Mouse (Mus musculus): Measurements from ENCODE around the gene Phtf2. TPM values are rescaled to one million over a fixed set of nuclear protein-coding genes. Genes with fewer than 3 reads are reported as not detected.

Gene Phtf2
- polyA plus RNA-seq, 1 experiment from 2014 or later: 20.8 TPM

GRCm38 (mm10) chr5:20880386-20880785 is 1.5 kb downstream of the Phtf2 start:
- Histone ChIP-seq H3K4me3 (ENCODE audit: low read depth, low read length) (peak overlapping the region; percentile 94), H3K4me2 (peak overlapping the region; percentile 59), H3K27ac (ENCODE audit: low read depth, low read length) (no peak overlapping the region), H3K9ac (ENCODE audit: low read length) (peak overlapping the region; percentile 34; the same call in 1 of the 2 replicates), H3K36me3 (ENCODE audit: control insufficient read depth, insufficient read depth, low read length) (no peaks in the 10 kb centered on the region), H3K27me3 (ENCODE audit: control insufficient read depth, insufficient read depth, low read length) (no peaks in the 10 kb centered on the region), H3K4me1 (ENCODE audit: control insufficient read depth, insufficient read depth, low read length) (peaks cover 15% of the 10 kb centered on the region), H3K9me3 (ENCODE audit: control insufficient read depth, low read length) (no peaks in the 10 kb centered on the region)
- no peak for DNase-seq (ENCODE audit: low spot score, missing footprints)
- no peak for ATAC-seq (ENCODE audit: low FRiP score)
- WGBS: 82% methylated on average over 2 of the region's 2 CpGs

GRCm38 (mm10) chr5:20876934-20877426 is 4.9 kb downstream of the Phtf2 start:
- no peak for ATAC-seq (ENCODE audit: low FRiP score)
- H3K4me2 ChIP-seq: no peak overlapping the region
- H3K4me3 ChIP-seq (ENCODE audit: low read depth, low read length): no peak overlapping the region
- H3K9me3 ChIP-seq (ENCODE audit: control insufficient read depth, low read length): no peaks in the 10 kb centered on the region
- no peaks in the 10 kb centered on the region for H3K36me3 ChIP-seq (ENCODE audit: control insufficient read depth, insufficient read depth, low read length)
- no peaks in the 10 kb centered on the region for H3K27me3 ChIP-seq (ENCODE audit: control insufficient read depth, insufficient read depth, low read length)
- H3K27ac ChIP-seq (ENCODE audit: low read depth, low read length): no peak overlapping the region
- peaks cover 5% of the 10 kb centered on the region for H3K4me1 ChIP-seq (ENCODE audit: control insufficient read depth, insufficient read depth, low read length)
- no peak for DNase-seq (ENCODE audit: low spot score, missing footprints)
- H3K9ac ChIP-seq (ENCODE audit: low read length): no peak overlapping the region
- WGBS: 79% methylated on average over 1 of the region's 1 CpGs

- H3K36me3 ChIP-seq (ENCODE audit: control insufficient read depth, insufficient read depth, low read length): no peaks in the 10 kb centered on the region
- H3K27ac ChIP-seq (ENCODE audit: low read depth, low read length): no peak overlapping the region
- peaks cover 3% of the 10 kb centered on the region; the same call in 1 of the 2 replicates for H3K9me3 ChIP-seq (ENCODE audit: control insufficient read depth, low read length)
- 97% methylated on average over 1 of the region's 1 CpGs for WGBS
- H3K4me2 ChIP-seq: no peak overlapping the region
- no peaks in the 10 kb centered on the region for H3K27me3 ChIP-seq (ENCODE audit: control insufficient read depth, insufficient read depth, low read length)
- H3K9ac ChIP-seq (ENCODE audit: low read length): no peak overlapping the region
- no peak overlapping the region for H3K4me3 ChIP-seq (ENCODE audit: low read depth, low read length)
- DNase-seq (ENCODE audit: low spot score, missing footprints) (no peak), ATAC-seq (ENCODE audit: low FRiP score) (no peak)
- H3K4me1 ChIP-seq (ENCODE audit: control insufficient read depth, insufficient read depth, low read length): no peaks in the 10 kb centered on the region
Observed at GRCm38 (mm10) chr5:20873146-20873545, 8.8 kb downstream of the Phtf2 start.

- Histone ChIP-seq H3K9ac (ENCODE audit: low read length) (no peak overlapping the region), H3K27me3 (ENCODE audit: control insufficient read depth, insufficient read depth, low read length) (no peaks in the 10 kb centered on the region), H3K4me1 (ENCODE audit: control insufficient read depth, insufficient read depth, low read length) (no peaks in the 10 kb centered on the region), H3K4me3 (ENCODE audit: low read depth, low read length) (no peak overlapping the region), H3K27ac (ENCODE audit: low read depth, low read length) (no peak overlapping the region), H3K9me3 (ENCODE audit: control insufficient read depth, low read length) (no peaks in the 10 kb centered on the region), H3K4me2 (no peak overlapping the region), H3K36me3 (ENCODE audit: control insufficient read depth, insufficient read depth, low read length) (no peaks in the 10 kb centered on the region)
- 93% methylated on average over 2 of the region's 2 CpGs for WGBS
- DNase-seq (ENCODE audit: low spot score, missing footprints): no peak
- ATAC-seq (ENCODE audit: low FRiP score): no peak
Observed at GRCm38 (mm10) chr5:20865193-20865755, 16.6 kb downstream of the Phtf2 start.

GRCm38 (mm10) chr5:20864216-20864969 is 17.5 kb downstream of the Phtf2 start:
- ATAC-seq (ENCODE audit: low FRiP score): no peak

GRCm38 (mm10) chr5:20861901-20862300 is 20.0 kb downstream of the Phtf2 start:
- Histone ChIP-seq H3K4me2 (no peak overlapping the region), H3K4me1 (ENCODE audit: control insufficient read depth, insufficient read depth, low read length) (no peaks in the 10 kb centered on the region), H3K36me3 (ENCODE audit: control insufficient read depth, insufficient read depth, low read length) (peaks cover 2% of the 10 kb centered on the region; the same call in 1 of the 2 replicates), H3K9me3 (ENCODE audit: control insufficient read depth, low read length) (no peaks in the 10 kb centered on the region), H3K9ac (ENCODE audit: low read length) (no peak overlapping the region), H3K27me3 (ENCODE audit: control insufficient read depth, insufficient read depth, low read length) (no peaks in the 10 kb centered on the region), H3K4me3 (ENCODE audit: low read depth, low read length) (no peak overlapping the region), H3K27ac (ENCODE audit: low read depth, low read length) (no peak overlapping the region)
- WGBS: 90% methylated on average over 2 of the region's 2 CpGs
- DNase-seq (ENCODE audit: low spot score, missing footprints) (no peak), ATAC-seq (ENCODE audit: low FRiP score) (no peak)

More at GRCm38 (mm10) chr5:20864216-20864969, 17.5 kb downstream of the Phtf2 start:
- no peak overlapping the region for H3K27ac ChIP-seq (ENCODE audit: low read depth, low read length)
- no peak overlapping the region for H3K9ac ChIP-seq (ENCODE audit: low read length)
- no peak for DNase-seq (ENCODE audit: low spot score, missing footprints)
- no peaks in the 10 kb centered on the region for H3K4me1 ChIP-seq (ENCODE audit: control insufficient read depth, insufficient read depth, low read length)
- WGBS: 89% methylated on average over 4 of the region's 4 CpGs
- H3K4me3 ChIP-seq (ENCODE audit: low read depth, low read length): no peak overlapping the region
- no peak overlapping the region for H3K4me2 ChIP-seq
- H3K9me3 ChIP-seq (ENCODE audit: control insufficient read depth, low read length): no peaks in the 10 kb centered on the region
- no peaks in the 10 kb centered on the region for H3K27me3 ChIP-seq (ENCODE audit: control insufficient read depth, insufficient read depth, low read length)
- peaks cover under 1% of the 10 kb centered on the region; the same call in 1 of the 2 replicates for H3K36me3 ChIP-seq (ENCODE audit: control insufficient read depth, insufficient read depth, low read length)

- no peaks in the 10 kb centered on the region for H3K4me1 ChIP-seq (ENCODE audit: control insufficient read depth, insufficient read depth, low read length)
- H3K4me2 ChIP-seq: no peak overlapping the region
- no peak overlapping the region for H3K4me3 ChIP-seq (ENCODE audit: low read depth, low read length)
- no peak overlapping the region for H3K9ac ChIP-seq (ENCODE audit: low read length)
- 86% methylated on average over 4 of the region's 4 CpGs for WGBS
- ATAC-seq (ENCODE audit: low FRiP score): no peak
- H3K9me3 ChIP-seq (ENCODE audit: control insufficient read depth, low read length): no peaks in the 10 kb centered on the region
- no peak overlapping the region for H3K27ac ChIP-seq (ENCODE audit: low read depth, low read length)
- H3K36me3 ChIP-seq (ENCODE audit: control insufficient read depth, insufficient read depth, low read length): peaks cover 2% of the 10 kb centered on the region; the same call in 1 of the 2 replicates
- no peak for DNase-seq (ENCODE audit: low spot score, missing footprints)
- H3K27me3 ChIP-seq (ENCODE audit: control insufficient read depth, insufficient read depth, low read length): no peaks in the 10 kb centered on the region
Observed at GRCm38 (mm10) chr5:20860565-20860964, 21.4 kb downstream of the Phtf2 start.

GRCm38 (mm10) chr5:20858404-20858803 is 23.5 kb downstream of the Phtf2 start:
- Histone ChIP-seq H3K4me1 (ENCODE audit: control insufficient read depth, insufficient read depth, low read length) (no peaks in the 10 kb centered on the region), H3K27me3 (ENCODE audit: control insufficient read depth, insufficient read depth, low read length) (no peaks in the 10 kb centered on the region), H3K9me3 (ENCODE audit: control insufficient read depth, low read length) (no peaks in the 10 kb centered on the region), H3K27ac (ENCODE audit: low read depth, low read length) (no peak overlapping the region), H3K36me3 (ENCODE audit: control insufficient read depth, insufficient read depth, low read length) (peaks cover 2% of the 10 kb centered on the region; the same call in 1 of the 2 replicates), H3K4me3 (ENCODE audit: low read depth, low read length) (no peak overlapping the region), H3K9ac (ENCODE audit: low read length) (no peak overlapping the region), H3K4me2 (no peak overlapping the region)
- WGBS: 89% methylated on average over 2 of the region's 2 CpGs
- ATAC-seq (ENCODE audit: low FRiP score) (no peak), DNase-seq (ENCODE audit: low spot score, missing footprints) (no peak)

GRCm38 (mm10) chr5:20855066-20855465 is 26.9 kb downstream of the Phtf2 start:
- Histone ChIP-seq H3K27ac (ENCODE audit: low read depth, low read length) (no peak overlapping the region), H3K9me3 (ENCODE audit: control insufficient read depth, low read length) (no peaks in the 10 kb centered on the region), H3K9ac (ENCODE audit: low read length) (no peak overlapping the region), H3K4me1 (ENCODE audit: control insufficient read depth, insufficient read depth, low read length) (no peaks in the 10 kb centered on the region), H3K4me3 (ENCODE audit: low read depth, low read length) (no peak overlapping the region), H3K4me2 (no peak overlapping the region), H3K27me3 (ENCODE audit: control insufficient read depth, insufficient read depth, low read length) (no peaks in the 10 kb centered on the region), H3K36me3 (ENCODE audit: control insufficient read depth, insufficient read depth, low read length) (peaks cover 2% of the 10 kb centered on the region; the same call in 1 of the 2 replicates)
- DNase-seq (ENCODE audit: low spot score, missing footprints) (no peak), ATAC-seq (ENCODE audit: low FRiP score) (no peak)
- WGBS: 92% methylated on average over 4 of the region's 4 CpGs

All from midbrain, embryonic 11.5 days (tissue).